Mouse (Mus musculus): ENCODE data around the gene Fam241a.

- TF ChIP-seq GATA1 (IDR thresholded peaks at IDR 0.05; ENCODE audit: borderline replicate concordance, low read length) (no peak), FLI1 (IDR thresholded peaks at IDR 0.05; ENCODE audit: low read length) (no peak)
Measured at GRCm38 (mm10) chr3:127834040-127834439, 62.1 kb downstream of the Fam241a start.
